Comparison of ENCODE assay signal across 9 mouse cellular contexts in the genomic region with DNA sequence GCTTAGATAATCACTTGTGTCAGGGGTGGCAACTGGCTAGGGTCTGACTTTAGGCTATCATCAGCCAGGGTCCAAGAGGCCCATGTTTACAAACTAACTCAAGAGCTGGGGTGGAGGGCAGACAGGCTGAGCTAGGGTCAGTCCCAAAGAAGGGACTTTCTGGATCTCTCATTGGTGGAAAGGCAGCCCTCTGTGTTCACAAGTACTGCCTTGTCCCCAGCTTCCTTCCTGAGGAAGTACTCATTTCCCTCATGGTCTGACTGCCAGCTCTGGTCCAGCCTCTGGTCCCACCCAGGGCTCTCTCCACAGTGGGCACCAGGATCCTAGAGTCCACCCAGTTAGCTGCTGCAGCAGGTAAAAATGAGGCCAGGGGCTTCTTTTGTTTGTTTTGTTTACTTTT. TPM values are rescaled to one million over a fixed set of nuclear protein-coding genes. Genes with fewer than 3 reads are reported as not detected.
DNase-seq lines count a peak whose midpoint lies in the region; ATAC-seq and TF ChIP-seq lines count a peak whose summit lies in the region.
"Had no signal": no experiment of that assay in that cellular context is flagged by ENCODE, and none has a peak within 500 bp of the region (broad histone marks: within the 10 kb centered on the region; RNA-seq: fewer than 3 reads in every experiment).

No protein-coding gene starts in this region.

- peak overlapping the region; percentile 53; the same call in 1 of the 2 replicates for H3K27ac ChIP-seq in thymus, adult 2 months (ENCODE audit: control insufficient read depth, insufficient read depth, low read length)
- peak overlapping the region; percentile 75 for H3K27ac ChIP-seq in limb, embryonic 14.5 days (replicated peaks; ENCODE audit: low read depth, low read length)
- H3K27ac ChIP-seq in olfactory bulb, adult 2 months (ENCODE audit: insufficient read depth, low read depth, low read length), result peak overlapping the region; percentile 37; the same call in 1 of the 2 replicates

- no peak overlapping the region for H3K9ac ChIP-seq in limb, embryonic 14.5 days (ENCODE audit: low read depth, low read length, severe bottlenecking)

- no peak for ATAC-seq in limb, embryonic 14.5 days (ENCODE audit: low FRiP score, low read depth)

- no peak for TF ChIP-seq CTCF in thymus, adult 2 months (IDR thresholded peaks at IDR 0.05; ENCODE audit: borderline replicate concordance, control insufficient read depth, extremely low read depth, insufficient read depth, low read length, poor library complexity)
- TF ChIP-seq CTCF in olfactory bulb, adult 2 months (IDR thresholded peaks at IDR 0.05; ENCODE audit: insufficient read depth, low read depth, low read length), result no peak

- H3K36me3 ChIP-seq in thymus, adult 2 months (ENCODE audit: control insufficient read depth, insufficient read depth, low read length), result peaks cover 9% of the 10 kb centered on the region; the same call in 1 of the 2 replicates
- peaks cover 73% of the 10 kb centered on the region for H3K36me3 ChIP-seq in limb, embryonic 14.5 days (ENCODE audit: control insufficient read depth, insufficient read depth, low read length)

- H3K4me1 ChIP-seq in thymus, adult 2 months (replicated peaks; ENCODE audit: control insufficient read depth, insufficient read depth, low read length), result peaks cover 34% of the 10 kb centered on the region
- no peaks in the 10 kb centered on the region for H3K4me1 ChIP-seq in limb, embryonic 14.5 days (ENCODE audit: control insufficient read depth, insufficient read depth, low read length)
- peaks cover 22% of the 10 kb centered on the region for H3K4me1 ChIP-seq in olfactory bulb, adult 2 months (ENCODE audit: control insufficient read depth, insufficient read depth, low read length)

- no peaks in the 10 kb centered on the region for H3K9me3 ChIP-seq in limb, embryonic 14.5 days (ENCODE audit: control insufficient read depth, low read length)

- DNase-seq in thymus, adult 2 months, result no peak
- no peak for DNase-seq in thymus, postnatal 4 days
- peak; percentile 61 for DNase-seq in heart, postnatal 25 days (ENCODE audit: low spot score)
- no peak for DNase-seq in limb, embryonic 14.5 days (ENCODE audit: low spot score)
- DNase-seq in cerebellum, adult 11-12 months, result no peak
- no peak for DNase-seq in cerebellum, postnatal 25 days
- DNase-seq in urinary bladder, adult 18-20 months (ENCODE audit: low spot score in 2 of 2), result no peak

- H3K4me2 ChIP-seq in limb, embryonic 14.5 days (replicated peaks; ENCODE audit: low read depth, low read length, severe bottlenecking), result no peak overlapping the region

- no peak for TF ChIP-seq POLR2A in thymus, adult 2 months (IDR thresholded peaks at IDR 0.05; ENCODE audit: control insufficient read depth, extremely low read depth, insufficient read depth, low read length, poor library complexity)
- TF ChIP-seq POLR2A in limb, embryonic 14.5 days (IDR thresholded peaks at IDR 0.05; ENCODE audit: borderline replicate concordance, extremely low read depth, insufficient read depth, insufficient read length), result no peak
- TF ChIP-seq POLR2A in olfactory bulb, adult 2 months (IDR thresholded peaks at IDR 0.05; ENCODE audit: insufficient read depth, low read depth, low read length), result no peak

- intact Hi-C loops in heart, postnatal 25 days (cut with DNase I), result loop anchor here (2.0 to 10.0 kb wide), 3 partner anchors 20 to 330 kb away; no protein-coding TSS in a partner anchor

- no peak overlapping the region for H3K4me3 ChIP-seq in thymus, adult 2 months (ENCODE audit: control insufficient read depth, insufficient read depth, low read length)
- no peak overlapping the region for H3K4me3 ChIP-seq in limb, embryonic 14.5 days (replicated peaks; ENCODE audit: low read length)
- no peak overlapping the region for H3K4me3 ChIP-seq in olfactory bulb, adult 2 months (ENCODE audit: insufficient read depth, low read depth, low read length)
- H3K4me3 ChIP-seq: myocyte had no signal

- no peaks in the 10 kb centered on the region for H3K27me3 ChIP-seq in thymus, adult 2 months (ENCODE audit: control insufficient read depth, insufficient read depth, low read length)
- no peaks in the 10 kb centered on the region for H3K27me3 ChIP-seq in limb, embryonic 14.5 days (ENCODE audit: control insufficient read depth, insufficient read depth, low read length)

RNA-seq across cellular contexts. Expression of a gene that starts 60.0 kb away (rescaled TPM):
- polyA plus RNA-seq in thymus, adult 2 months (2012; rRNA removed), result 131 and 136 TPM in 2 replicates
- 100 to 1,000 TPM; 194 to 218 TPM for total RNA-seq in heart, postnatal 25 days (2021)
- polyA plus RNA-seq in limb, embryonic 14.5 days (2012; rRNA removed), result 186 and 190 TPM in 2 replicates
- polyA plus RNA-seq in limb, embryonic 14.5 days (2014; fragmentation: Nextera tagmentation; extraction: Ambion mirVana), result 169 and 195 TPM in 2 replicates
- 380 TPM in 1 of 2 replicates, not detected in the other for polyA plus RNA-seq in olfactory bulb, adult 2 months (2012; ENCODE audit: insufficient read depth, insufficient read length, low replicate concordance, missing spikeins)
